Mouse (Mus musculus) embryonic facial prominence, embryonic 12.5 days (tissue): Measurements from ENCODE around the gene Shcbp1. TPM values are rescaled to one million over a fixed set of nuclear protein-coding genes. Genes with fewer than 3 reads are reported as not detected.

Source experiments
- polyA plus RNA-seq: library from polyadenylated mRNA; unstranded; fragments of >200 nt; fragmentation: Nextera tagmentation; extraction: Ambion mirVana; gene quantifications from 2 replicates; pipeline ENCODE4 v1.2.1, GENCODE M21; 2016

The Shcbp1 gene
- polyA plus RNA-seq, 1 experiment from 2014 or later: 81.3 TPM

Other genes starting within 250 kb of the Shcbp1 start
- gene Zfp958, start 166.4 kb downstream of the Shcbp1 start, polyA plus RNA-seq: 13.5 and 13.6 TPM in 2 replicates